Comparison of ENCODE assay signal across 11 mouse cellular contexts in the genomic region with DNA sequence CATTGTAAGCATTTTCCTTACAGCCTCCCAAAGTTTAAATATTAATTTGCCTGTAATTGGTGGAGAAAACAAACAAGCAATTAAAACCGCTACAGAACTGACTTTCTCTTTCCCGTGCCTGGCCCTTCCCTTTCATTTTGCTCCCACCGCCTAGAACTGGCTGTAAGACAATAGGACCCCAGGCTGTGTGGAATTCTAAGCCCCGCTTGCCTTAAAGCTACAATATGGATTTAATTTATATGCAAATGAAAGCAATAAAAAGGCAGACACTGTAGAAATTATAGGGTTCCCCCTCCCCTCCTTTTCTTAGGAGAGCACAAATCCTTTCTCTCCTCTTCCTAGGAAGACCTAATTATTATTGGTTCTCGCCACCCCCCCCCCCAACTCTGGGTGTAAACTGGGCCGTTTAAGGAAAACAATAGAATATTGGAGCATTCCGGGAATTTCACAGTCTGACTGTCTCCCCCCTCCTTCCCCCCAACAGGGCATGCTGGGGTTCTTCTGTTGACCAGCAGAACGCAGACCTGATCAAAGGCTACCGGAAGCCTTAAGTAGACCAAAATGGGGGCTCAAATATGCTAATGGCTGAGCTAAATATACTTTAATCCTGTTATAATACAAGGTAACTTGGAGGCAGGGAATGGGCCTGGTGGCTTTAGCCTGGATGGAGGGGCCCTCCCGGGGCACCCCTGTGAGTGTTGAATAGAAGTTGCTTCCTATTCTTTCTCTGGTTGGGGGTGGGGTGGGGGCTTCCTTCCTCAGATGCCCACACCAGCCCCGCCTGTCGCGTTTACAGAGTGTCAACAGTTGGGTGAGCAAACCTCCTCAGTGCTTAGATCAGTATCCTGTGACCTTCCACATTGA. TPM values are rescaled to one million over a fixed set of nuclear protein-coding genes. Genes with fewer than 3 reads are reported as not detected.
DNase-seq lines count a peak whose midpoint lies in the region; ATAC-seq and TF ChIP-seq lines count a peak whose summit lies in the region.
"Had no signal": no experiment of that assay in that cellular context is flagged by ENCODE, and none has a peak within 500 bp of the region (broad histone marks: within the 10 kb centered on the region; RNA-seq: fewer than 3 reads in every experiment).

No protein-coding gene starts in this region.

- H3K4me3 ChIP-seq in heart, embryonic 14.5 days (ENCODE audit: control insufficient read depth in 1 of 2, insufficient read depth in 1 of 2, low read depth in 1 of 2, low read length in 2 of 2), result no peak overlapping the region
- peak overlapping the region; percentile 7; the same call in 1 of the 2 replicates for H3K4me3 ChIP-seq in forebrain, embryonic 13.5 days
- H3K4me3 ChIP-seq in limb, embryonic 14.5 days (replicated peaks; ENCODE audit: low read length), result no peak overlapping the region
- no peak overlapping the region for H3K4me3 ChIP-seq in stomach, postnatal 0 days (ENCODE audit: low read depth, low read length)
- H3K4me3 ChIP-seq: liver, embryonic 12.5 days had no signal

- H3K9me3 ChIP-seq in heart, embryonic 14.5 days (ENCODE audit: control insufficient read depth, low read length), result no peaks in the 10 kb centered on the region
- H3K9me3 ChIP-seq in forebrain, embryonic 13.5 days (replicated peaks), result no peaks in the 10 kb centered on the region
- no peaks in the 10 kb centered on the region for H3K9me3 ChIP-seq in limb, embryonic 14.5 days (ENCODE audit: control insufficient read depth, low read length)
- no peaks in the 10 kb centered on the region for H3K9me3 ChIP-seq in stomach, postnatal 0 days (ENCODE audit: control insufficient read depth, low read length)
- H3K9me3 ChIP-seq: liver, embryonic 12.5 days had no signal

- no peak overlapping the region for H3K27ac ChIP-seq in heart, embryonic 14.5 days (replicated peaks in 1 of 2; ENCODE audit: control insufficient read depth in 1 of 2, insufficient read depth in 1 of 2, low read depth in 2 of 2, low read length in 2 of 2)
- H3K27ac ChIP-seq in forebrain, embryonic 13.5 days, result no peak overlapping the region
- H3K27ac ChIP-seq in limb, embryonic 14.5 days (replicated peaks; ENCODE audit: low read depth, low read length), result no peak overlapping the region
- no peak overlapping the region for H3K27ac ChIP-seq in stomach, postnatal 0 days (replicated peaks)
- H3K27ac ChIP-seq: liver, embryonic 12.5 days had no signal

- H3K4me1 ChIP-seq in heart, embryonic 14.5 days (ENCODE audit: control insufficient read depth in 2 of 2, insufficient read depth in 2 of 2, low read length in 2 of 2), result no peaks in the 10 kb centered on the region
- peaks cover 15% of the 10 kb centered on the region for H3K4me1 ChIP-seq in forebrain, embryonic 13.5 days
- H3K4me1 ChIP-seq in limb, embryonic 14.5 days (ENCODE audit: control insufficient read depth, insufficient read depth, low read length), result peaks cover 9% of the 10 kb centered on the region
- no peaks in the 10 kb centered on the region for H3K4me1 ChIP-seq in stomach, postnatal 0 days (replicated peaks; ENCODE audit: control insufficient read depth, insufficient read depth)

- H3K9ac ChIP-seq in heart, embryonic 14.5 days (ENCODE audit: low read length), result no peak overlapping the region
- H3K9ac ChIP-seq in forebrain, embryonic 13.5 days, result no peak overlapping the region
- H3K9ac ChIP-seq in limb, embryonic 14.5 days (ENCODE audit: low read depth, low read length, severe bottlenecking), result 0 out of 2 replicates have a peak overlapping the region, but pooled peaks have one; percentile 29
- H3K9ac ChIP-seq in stomach, postnatal 0 days (ENCODE audit: low read length), result no peak overlapping the region
- H3K9ac ChIP-seq: liver, embryonic 12.5 days had no signal

- no peak for TF ChIP-seq CTCF in stomach, postnatal 0 days (IDR thresholded peaks at IDR 0.05; ENCODE audit: low read depth)

- TF ChIP-seq POLR2A in limb, embryonic 14.5 days (IDR thresholded peaks at IDR 0.05; ENCODE audit: borderline replicate concordance, extremely low read depth, insufficient read depth, insufficient read length), result no peak

- ATAC-seq in heart, embryonic 14.5 days (ENCODE audit: insufficient number of reproducible peaks, insufficient read depth, low FRiP score, low read depth), result no peak
- ATAC-seq in forebrain, embryonic 13.5 days, result peak; percentile 84
- peak; percentile 57; the same call in 1 of the 2 replicates for ATAC-seq in limb, embryonic 14.5 days (ENCODE audit: low FRiP score, low read depth)
- no peak for ATAC-seq in stomach, postnatal 0 days (ENCODE audit: low FRiP score, low TSS enrichment)

- intact Hi-C loops in heart, postnatal 36 days (cut with DNase I), result no loop called here

- 0 out of 2 replicates have a peak, but pooled peaks cover 3% of the 10 kb centered on the region for H3K27me3 ChIP-seq in heart, embryonic 14.5 days (ENCODE audit: control insufficient read depth, insufficient read depth, low read length)
- H3K27me3 ChIP-seq in forebrain, embryonic 13.5 days, result peaks cover 76% of the 10 kb centered on the region
- H3K27me3 ChIP-seq in limb, embryonic 14.5 days (ENCODE audit: control insufficient read depth, insufficient read depth, low read length), result no peaks in the 10 kb centered on the region
- no peaks in the 10 kb centered on the region for H3K27me3 ChIP-seq in stomach, postnatal 0 days (ENCODE audit: control insufficient read depth, insufficient read depth, low read length)

- DNase-seq in heart, postnatal 36 days, result no peak
- DNase-seq in Muller cell, postnatal 12 days (ENCODE audit: inconsistent ontology term), result peak; percentile 44
- no peak for DNase-seq in limb, embryonic 14.5 days (ENCODE audit: low spot score)
- DNase-seq in layer of hippocampus, adult 18-20 months (ENCODE audit: low spot score in 2 of 2), result no peak
- DNase-seq in stomach, postnatal 0 days (ENCODE audit: low spot score), result no peak
- no peak for DNase-seq in adipocyte (ENCODE audit: low spot score)

- 26% methylated on average over 13 of the region's 13 CpGs for WGBS in heart, embryonic 14.5 days
- 2% methylated on average over 13 of the region's 13 CpGs for WGBS in forebrain, embryonic 13.5 days
- 18% methylated on average over 13 of the region's 13 CpGs for WGBS in limb, embryonic 14.5 days
- WGBS in stomach, postnatal 0 days, result 20% methylated on average over 13 of the region's 13 CpGs

- no peaks in the 10 kb centered on the region for H3K36me3 ChIP-seq in heart, embryonic 14.5 days (ENCODE audit: control insufficient read depth, insufficient read depth, low read length)
- H3K36me3 ChIP-seq in forebrain, embryonic 13.5 days (ENCODE audit: poor library complexity, severe bottlenecking), result no peaks in the 10 kb centered on the region
- H3K36me3 ChIP-seq in limb, embryonic 14.5 days (ENCODE audit: control insufficient read depth, insufficient read depth, low read length), result no peaks in the 10 kb centered on the region
- no peaks in the 10 kb centered on the region for H3K36me3 ChIP-seq in stomach, postnatal 0 days (ENCODE audit: control insufficient read depth, insufficient read depth, low read length)
- H3K36me3 ChIP-seq: liver, embryonic 12.5 days had no signal

- TF ChIP-seq EP300 in stomach, postnatal 0 days (optimal IDR thresholded peaks at IDR 0.05), result no peak

- peak overlapping the region; percentile 31; the same call in 1 of the 2 replicates for H3K4me2 ChIP-seq in heart, embryonic 14.5 days (ENCODE audit: low read length)
- peak overlapping the region; percentile 47 for H3K4me2 ChIP-seq in forebrain, embryonic 13.5 days
- 0 out of 2 replicates have a peak overlapping the region, but pooled peaks have one; percentile 9 for H3K4me2 ChIP-seq in limb, embryonic 14.5 days (replicated peaks; ENCODE audit: low read depth, low read length, severe bottlenecking)
- H3K4me2 ChIP-seq in stomach, postnatal 0 days (replicated peaks; ENCODE audit: low read depth), result no peak overlapping the region
- H3K4me2 ChIP-seq: liver, embryonic 12.5 days had no signal

RNA-seq across cellular contexts. Expression of a gene that starts 41.9 kb away (rescaled TPM):
- not detected in 2 replicates for polyA plus RNA-seq in heart, embryonic 14.5 days (2014; fragmentation: Nextera tagmentation; extraction: Ambion mirVana)
- total RNA-seq in heart, postnatal 36 days (2021), result not detected
- 0.13 TPM in 1 of 2 replicates, not detected in the other for polyA plus RNA-seq in forebrain, embryonic 13.5 days (2015; fragmentation: Nextera tagmentation; extraction: Ambion mirVana)
- 5.8 and 6.4 TPM in 2 replicates for polyA plus RNA-seq in limb, embryonic 14.5 days (2012; rRNA removed)
- polyA plus RNA-seq in limb, embryonic 14.5 days (2014; fragmentation: Nextera tagmentation; extraction: Ambion mirVana), result 3.9 and 5.2 TPM in 2 replicates
- not detected for total RNA-seq in layer of hippocampus, adult 18-20 months (2021)
- not detected in 2 replicates for polyA plus RNA-seq in stomach, postnatal 0 days (2015; fragmentation: Nextera tagmentation; extraction: Ambion mirVana)
- polyA plus RNA-seq: cortical plate, adult 2 months; gonadal fat pad, adult 2 months had no signal

Comparison
In these comparisons a context has a peak if more than half of its experiments do, and no peak if none do; other contexts are left out.
1. ATAC-seq: peak in forebrain, embryonic 13.5 days (single experiment) and limb, embryonic 14.5 days (single experiment); none in heart, embryonic 14.5 days (single experiment) and stomach, postnatal 0 days (single experiment).